Mouse (Mus musculus) forebrain, embryonic 13.5 days (tissue): Measurements from ENCODE around the gene Npas3. TPM values are rescaled to one million over a fixed set of nuclear protein-coding genes. Genes with fewer than 3 reads are reported as not detected.
"Not testable (repeated sequence)": the region's sequence is repeated elsewhere in the genome, so short reads cannot be mapped to it uniquely, and the experiment has no call there.

ENCODE experiments used
- ATAC-seq: fragments of 200-750 bp; cut with Nextera tagmentation; 2 replicates; pipeline ENCODE4 v1.8.0; 2017
- H3K27ac ChIP-seq: fragments of 300-500 bp; sonication (generic); 2 replicates; pipeline ENCODE4 v1.5.1; 2015; ENCODE audit warnings: inconsistent platforms, mild to moderate bottlenecking, moderate library complexity
- H3K27me3 ChIP-seq: fragments of 300-500 bp; sonication (generic); 2 replicates; pipeline ENCODE4 v1.6.1; 2015; ENCODE audit warnings: mild to moderate bottlenecking, inconsistent platforms
- H3K36me3 ChIP-seq: fragments of 300-500 bp; sonication (generic); 2 replicates; pipeline ENCODE4 v1.6.1; 2015; ENCODE audit warnings: mild to moderate bottlenecking, inconsistent platforms; ENCODE audit not compliant: poor library complexity, severe bottlenecking
- H3K4me1 ChIP-seq: fragments of 300-500 bp; sonication (generic); 2 replicates; pipeline ENCODE4 v1.6.1; 2015; ENCODE audit warnings: inconsistent platforms
- H3K4me2 ChIP-seq: fragments of 300-500 bp; sonication (generic); 2 replicates; pipeline ENCODE4 v1.6.1; 2015; ENCODE audit warnings: inconsistent platforms, mild to moderate bottlenecking, moderate library complexity
- H3K4me3 ChIP-seq: fragments of 300-500 bp; sonication (generic); 2 replicates; pipeline ENCODE4 v1.5.1; 2015; ENCODE audit warnings: mild to moderate bottlenecking, inconsistent platforms
- H3K9ac ChIP-seq: fragments of 300-500 bp; sonication (generic); 2 replicates; pipeline ENCODE4 v1.6.1; 2015; ENCODE audit warnings: mild to moderate bottlenecking, inconsistent platforms
- H3K9me3 ChIP-seq: fragments of 300-500 bp; sonication (generic); replicated peaks from 2 replicates; pipeline ENCODE4 v1.6.1; 2016; ENCODE audit warnings: inconsistent platforms
- WGBS: fragments of 180-500 bp; shearing (Covaris S2); methylation state at CpG from one replicate; pipeline ENCODE4 v1.1.7; 2015; 5-methylcytosine and 5-hydroxymethylcytosine counted together
- polyA plus RNA-seq: library from polyadenylated mRNA; unstranded; fragments of >200 nt; fragmentation: Nextera tagmentation; extraction: Ambion mirVana; gene quantifications from 2 replicates; pipeline ENCODE4 v1.2.1, GENCODE M21; 2015

The Npas3 gene
- polyA plus RNA-seq, 1 experiment from 2014 or later = 16.8 TPM

GRCm38 (mm10) chr12:53252572-53253422 is 4.3 kb downstream of the Npas3 start:
- no peaks in the 10 kb centered on the region for H3K9me3 ChIP-seq
- peak overlapping the region; percentile 99 for H3K27ac ChIP-seq
- peak overlapping the region; percentile 98 for H3K9ac ChIP-seq
- ATAC-seq = peak; percentile 39
- H3K27me3 ChIP-seq = no peaks in the 10 kb centered on the region
- no peaks in the 10 kb centered on the region for H3K36me3 ChIP-seq
- under 1% methylated on average over 69 of the region's 115 CpGs for WGBS
- H3K4me3 ChIP-seq = peak overlapping the region; percentile 84
- H3K4me1 ChIP-seq = peaks cover 47% of the 10 kb centered on the region
- H3K4me2 ChIP-seq = peak overlapping the region; percentile 71

- peak overlapping the region; percentile 84 for H3K4me3 ChIP-seq
- H3K27me3 ChIP-seq = no peaks in the 10 kb centered on the region
- ATAC-seq = peak; percentile 70
- 0% methylated on average over 18 of the region's 32 CpGs for WGBS
- H3K27ac ChIP-seq = peak overlapping the region; percentile 99
- peak overlapping the region; percentile 71 for H3K4me2 ChIP-seq
- H3K9me3 ChIP-seq = no peaks in the 10 kb centered on the region
- H3K4me1 ChIP-seq = peaks cover 46% of the 10 kb centered on the region
- H3K36me3 ChIP-seq = no peaks in the 10 kb centered on the region
- H3K9ac ChIP-seq = peak overlapping the region; percentile 98
Measured at GRCm38 (mm10) chr12:53253461-53254159, 5.1 kb downstream of the Npas3 start.

DNA sequence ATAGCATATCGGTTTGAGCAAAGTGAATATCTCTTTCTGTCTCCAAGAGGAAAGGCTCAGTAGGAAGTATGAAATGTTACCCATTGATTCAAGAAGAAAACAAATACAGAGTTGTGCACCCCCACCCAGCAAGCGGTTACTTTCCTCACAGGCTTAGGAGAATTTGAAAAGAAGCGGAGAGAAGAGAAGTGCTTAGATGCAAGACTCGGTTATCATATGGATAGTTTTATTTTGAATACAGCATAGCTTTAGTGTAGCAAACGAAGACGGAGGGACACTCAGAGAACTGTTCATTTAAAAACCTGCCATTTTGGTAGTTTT is 5.6 kb downstream of the Npas3 start:
- Histone ChIP-seq H3K36me3 (no peaks in the 10 kb centered on the region), H3K4me3 (peak overlapping the region; percentile 84), H3K27ac (peak overlapping the region; percentile 99), H3K4me2 (peak overlapping the region; percentile 71), H3K9ac (peak overlapping the region; percentile 98), H3K9me3 (no peaks in the 10 kb centered on the region), H3K4me1 (peaks cover 43% of the 10 kb centered on the region), H3K27me3 (no peaks in the 10 kb centered on the region)
- 3% methylated on average over 6 of the region's 6 CpGs for WGBS
- ATAC-seq = no peak

DNA sequence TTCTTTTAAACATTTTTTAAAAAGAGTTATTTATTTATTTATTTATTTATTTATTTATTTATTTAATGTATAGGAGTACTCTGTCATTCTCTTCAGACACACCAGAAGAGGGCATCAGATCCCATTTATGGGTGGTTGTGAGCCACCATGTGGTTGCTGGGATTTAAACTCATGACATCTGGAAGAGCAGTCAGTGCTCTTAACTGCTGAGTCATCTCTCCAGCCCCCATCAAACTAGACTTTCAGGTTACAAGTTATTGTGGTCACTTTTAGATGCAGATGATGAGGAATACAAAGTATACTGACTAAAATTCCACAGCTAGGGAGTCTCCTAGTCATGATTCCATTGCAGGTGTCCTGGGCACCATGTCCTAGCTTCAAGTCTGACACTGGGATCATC is 26.0 kb downstream of the Npas3 start:
- not testable (repeated sequence) for H3K36me3 ChIP-seq, ATAC-seq, H3K4me1 ChIP-seq, H3K27ac ChIP-seq, H3K27me3 ChIP-seq, H3K9ac ChIP-seq, H3K4me2 ChIP-seq, H3K9me3 ChIP-seq, H3K4me3 ChIP-seq

DNA sequence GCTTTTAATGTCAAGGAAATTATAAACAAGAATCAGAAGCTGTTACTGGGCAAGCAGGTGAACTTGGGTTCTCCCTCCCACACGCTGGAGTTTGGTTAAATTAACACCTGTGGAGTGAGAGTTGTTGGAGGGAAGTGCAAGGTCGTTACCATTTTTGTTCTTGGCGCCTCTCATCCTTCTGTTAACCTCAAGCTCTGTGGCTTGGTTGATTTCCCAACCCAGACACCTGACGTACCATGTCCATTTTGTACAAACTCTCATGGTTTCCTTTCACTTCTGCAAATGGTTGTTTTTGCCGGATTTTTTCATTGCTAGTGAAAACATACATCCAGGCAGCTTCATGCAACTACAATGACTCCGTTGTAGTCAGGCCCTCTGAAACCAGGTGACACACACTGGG is 28.9 kb downstream of the Npas3 start:
- no peak overlapping the region for H3K4me2 ChIP-seq
- no peaks in the 10 kb centered on the region for H3K27me3 ChIP-seq
- H3K4me1 ChIP-seq = peaks cover 4% of the 10 kb centered on the region; the same call in 1 of the 2 replicates
- no peaks in the 10 kb centered on the region for H3K36me3 ChIP-seq
- H3K4me3 ChIP-seq = no peak overlapping the region
- no peaks in the 10 kb centered on the region for H3K9me3 ChIP-seq
- no peak overlapping the region for H3K27ac ChIP-seq
- no peak overlapping the region for H3K9ac ChIP-seq
- no peak for ATAC-seq
- WGBS = 84% methylated on average over 6 of the region's 6 CpGs

GRCm38 (mm10) chr12:53290341-53290740 is 41.9 kb downstream of the Npas3 start:
- Histone ChIP-seq H3K4me2 (no peak overlapping the region), H3K4me3 (no peak overlapping the region), H3K9me3 (no peaks in the 10 kb centered on the region; the same call in 1 of the 2 replicates), H3K4me1 (peaks cover 29% of the 10 kb centered on the region), H3K27ac (no peak overlapping the region), H3K9ac (no peak overlapping the region), H3K36me3 (0 out of 2 replicates have a peak, but pooled peaks cover 2% of the 10 kb centered on the region), H3K27me3 (no peaks in the 10 kb centered on the region)
- WGBS = 69% methylated on average over 4 of the region's 4 CpGs
- ATAC-seq = no peak

- Histone ChIP-seq H3K27me3 (no peaks in the 10 kb centered on the region), H3K27ac (0 out of 2 replicates have a peak overlapping the region, but pooled peaks have one; percentile 25), H3K9ac (no peak overlapping the region), H3K4me3 (no peak overlapping the region), H3K36me3 (0 out of 2 replicates have a peak, but pooled peaks cover 2% of the 10 kb centered on the region), H3K9me3 (no peaks in the 10 kb centered on the region; the same call in 1 of the 2 replicates), H3K4me2 (no peak overlapping the region), H3K4me1 (peaks cover 35% of the 10 kb centered on the region)
- no peak for ATAC-seq
- 83% methylated on average over 10 of the region's 10 CpGs for WGBS
Measured at GRCm38 (mm10) chr12:53290846-53291245, 42.4 kb downstream of the Npas3 start.

DNA sequence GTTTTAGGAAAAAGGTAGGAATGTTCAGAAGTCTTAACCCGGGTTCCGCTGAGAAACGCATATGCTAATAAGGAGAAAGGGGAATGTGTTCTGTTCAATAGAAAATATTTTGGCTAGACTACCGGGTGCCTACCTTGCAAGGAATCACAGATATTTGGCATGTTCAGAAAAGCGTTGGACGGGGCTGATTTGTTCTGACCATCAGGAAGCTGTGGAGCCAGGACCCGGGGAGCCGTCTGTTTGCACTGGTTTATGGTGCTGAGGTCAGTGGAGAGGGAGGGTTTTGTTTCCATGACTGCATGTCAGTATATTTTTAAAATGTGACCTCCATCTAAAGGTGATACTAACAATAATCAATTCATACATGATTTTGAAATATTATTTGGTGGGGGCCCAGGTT is 43.5 kb downstream of the Npas3 start:
- Histone ChIP-seq H3K27me3 (no peaks in the 10 kb centered on the region), H3K36me3 (0 out of 2 replicates have a peak, but pooled peaks cover 2% of the 10 kb centered on the region), H3K4me2 (peak overlapping the region; percentile 48), H3K4me1 (peaks cover 45% of the 10 kb centered on the region), H3K27ac (peak overlapping the region; percentile 87), H3K4me3 (peak overlapping the region; percentile 9; the same call in 1 of the 2 replicates), H3K9me3 (no peaks in the 10 kb centered on the region; the same call in 1 of the 2 replicates), H3K9ac (peak overlapping the region; percentile 17; the same call in 1 of the 2 replicates)
- WGBS = 28% methylated on average over 8 of the region's 8 CpGs
- ATAC-seq = peak; percentile 54; the same call in 1 of the 2 replicates

DNA sequence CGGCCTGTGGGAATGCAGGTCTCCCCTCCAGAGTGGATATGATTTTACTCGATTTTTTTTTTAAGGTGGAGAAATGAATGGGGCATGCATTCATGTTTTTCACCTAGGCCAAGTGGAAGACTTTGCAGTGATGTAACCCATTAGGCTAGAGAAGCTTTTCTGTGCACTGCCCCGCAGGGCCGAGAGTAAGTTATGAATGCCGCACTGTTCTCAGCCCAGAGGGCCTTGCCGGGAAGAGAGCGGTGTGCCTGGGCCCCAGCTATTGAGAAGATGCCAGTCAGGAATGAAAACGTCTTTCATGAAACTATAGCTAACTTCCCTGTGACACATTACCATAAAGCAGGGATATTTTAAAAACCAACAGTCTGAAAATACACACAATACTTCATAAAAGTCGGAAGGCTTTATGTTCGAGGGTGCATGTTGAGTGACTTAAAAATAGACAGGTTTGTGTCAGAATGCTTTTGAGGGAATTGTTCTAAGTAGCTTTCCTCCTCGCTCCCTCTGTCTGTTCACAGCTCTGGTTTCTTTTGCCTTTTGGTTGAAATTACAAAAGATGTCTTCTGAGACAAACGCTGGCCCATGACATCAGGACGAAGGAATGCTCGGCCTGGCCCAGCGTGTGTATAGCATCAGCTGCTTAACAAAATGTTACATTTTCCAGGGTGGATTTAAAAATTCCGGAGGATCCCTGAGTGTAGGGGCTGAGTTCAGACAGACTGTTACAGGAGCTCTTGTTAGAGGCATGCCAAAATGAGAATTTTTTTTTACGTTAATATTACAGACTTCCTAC is 44.2 kb downstream of the Npas3 start:
- Histone ChIP-seq H3K9me3 (no peaks in the 10 kb centered on the region; the same call in 1 of the 2 replicates), H3K4me2 (peak overlapping the region; percentile 48), H3K27me3 (no peaks in the 10 kb centered on the region), H3K36me3 (0 out of 2 replicates have a peak, but pooled peaks cover 2% of the 10 kb centered on the region), H3K4me3 (no peak overlapping the region), H3K4me1 (peaks cover 51% of the 10 kb centered on the region), H3K27ac (peak overlapping the region; percentile 87), H3K9ac (peak overlapping the region; percentile 17; the same call in 1 of the 2 replicates)
- peak; percentile 94 for ATAC-seq
- WGBS = 4% methylated on average over 17 of the region's 17 CpGs

- Histone ChIP-seq H3K27me3 (no peaks in the 10 kb centered on the region), H3K4me1 (peaks cover 64% of the 10 kb centered on the region), H3K9ac (no peak overlapping the region), H3K27ac (no peak overlapping the region), H3K36me3 (0 out of 2 replicates have a peak, but pooled peaks cover 2% of the 10 kb centered on the region), H3K4me2 (no peak overlapping the region), H3K9me3 (no peaks in the 10 kb centered on the region), H3K4me3 (no peak overlapping the region)
- ATAC-seq = no peak
- 88% methylated on average over 7 of the region's 7 CpGs for WGBS
Measured at GRCm38 (mm10) chr12:53294011-53294410, 45.5 kb downstream of the Npas3 start.

GRCm38 (mm10) chr12:53295747-53296146 is 47.3 kb downstream of the Npas3 start:
- no peak overlapping the region for H3K9ac ChIP-seq
- H3K4me3 ChIP-seq = no peak overlapping the region
- H3K9me3 ChIP-seq = no peaks in the 10 kb centered on the region
- H3K36me3 ChIP-seq = no peaks in the 10 kb centered on the region
- no peaks in the 10 kb centered on the region for H3K27me3 ChIP-seq
- no peak for ATAC-seq
- 64% methylated on average over 7 of the region's 7 CpGs for WGBS
- no peak overlapping the region; the same call in 1 of the 2 replicates for H3K27ac ChIP-seq
- H3K4me2 ChIP-seq = no peak overlapping the region
- H3K4me1 ChIP-seq = peaks cover 74% of the 10 kb centered on the region
